Mouse (Mus musculus): ENCODE measurements around the gene Vps25.

The Vps25 gene

GRCm38 (mm10) chr11:101245855-101246701 lies 7.4 kb upstream of the Vps25 start, which contains the start of gene Ramp2:
Gene Ramp2 (plus strand): TSS chr11:101246028.
- DNase-seq = peak; percentile 43

GRCm38 (mm10) chr11:101246702-101247012 lies 6.8 kb upstream of the Vps25 start:
- no peak for DNase-seq

GRCm38 (mm10) chr11:101247521-101248030 lies 5.9 kb upstream of the Vps25 start:
- DNase-seq = no peak

- peak; percentile 75 for DNase-seq
Measured at GRCm38 (mm10) chr11:101248258-101248994, 5.1 kb upstream of the Vps25 start.

- no peak for DNase-seq
Measured at GRCm38 (mm10) chr11:101251031-101251430, 2.5 kb upstream of the Vps25 start.

- no peak for DNase-seq
Measured at GRCm38 (mm10) chr11:101252941-101253340, 566 bp upstream of the Vps25 start.

GRCm38 (mm10) chr11:101255826-101256775 lies 2.6 kb downstream of the Vps25 start:
- DNase-seq = no peak

- DNase-seq = peak; percentile 75
Measured at GRCm38 (mm10) chr11:101259261-101259712, 5.8 kb downstream of the Vps25 start.

- peak; percentile 93 for DNase-seq
Measured at GRCm38 (mm10) chr11:101259948-101260825, 6.7 kb downstream of the Vps25 start, which contains the start of gene Wnk4. Gene Wnk4 (plus strand): TSS chr11:101260567.

- DNase-seq = peak; percentile 42
Measured at GRCm38 (mm10) chr11:101260826-101261380, 7.4 kb downstream of the Vps25 start.

- peak; percentile 41 for DNase-seq
Measured at GRCm38 (mm10) chr11:101262272-101262967, 8.9 kb downstream of the Vps25 start.

- no peak for DNase-seq
Measured at GRCm38 (mm10) chr11:101263138-101263988, 9.9 kb downstream of the Vps25 start.

- DNase-seq = no peak
Measured at GRCm38 (mm10) chr11:101263989-101264280, 10.4 kb downstream of the Vps25 start.

- DNase-seq = no peak
Measured at GRCm38 (mm10) chr11:101264954-101265471, 11.5 kb downstream of the Vps25 start.

GRCm38 (mm10) chr11:101265906-101266305 lies 12.4 kb downstream of the Vps25 start:
- DNase-seq = no peak

- peak; percentile 47 for DNase-seq
Measured at GRCm38 (mm10) chr11:101269577-101270116, 16.1 kb downstream of the Vps25 start.

- no peak for DNase-seq
Measured at GRCm38 (mm10) chr11:101272446-101272845, 18.9 kb downstream of the Vps25 start.

GRCm38 (mm10) chr11:101275309-101275708 lies 21.8 kb downstream of the Vps25 start:
- no peak for DNase-seq
